Mouse (Mus musculus) heart, postnatal 25 days (tissue): Measurements from ENCODE around the gene Pgm1. TPM values are rescaled to one million over a fixed set of nuclear protein-coding genes. Genes with fewer than 3 reads are reported as not detected.
A peak's percentile ranks its signal among the peaks of the same experiment; 100 is the strongest.

Source experiments
- DNase-seq: peaks from one replicate; pipeline ENCODE4 v3.0.0; 2022; ENCODE audit warnings: low spot score
- intact Hi-C: fragments of 180-260 bp; cut with DNase I; formaldehyde crosslinking; loops from one replicate; pipeline ENCODE4 v1.15.1; 2025
- total RNA-seq, 2 experiments: library from RNA; stranded (reverse); gene quantifications; 2 replicates each; pipeline ENCODE4 v1.2.3; 2021

Gene Pgm1
- total RNA-seq, 2 experiments from 2014 or later = 235 to 244 TPM

DNA sequence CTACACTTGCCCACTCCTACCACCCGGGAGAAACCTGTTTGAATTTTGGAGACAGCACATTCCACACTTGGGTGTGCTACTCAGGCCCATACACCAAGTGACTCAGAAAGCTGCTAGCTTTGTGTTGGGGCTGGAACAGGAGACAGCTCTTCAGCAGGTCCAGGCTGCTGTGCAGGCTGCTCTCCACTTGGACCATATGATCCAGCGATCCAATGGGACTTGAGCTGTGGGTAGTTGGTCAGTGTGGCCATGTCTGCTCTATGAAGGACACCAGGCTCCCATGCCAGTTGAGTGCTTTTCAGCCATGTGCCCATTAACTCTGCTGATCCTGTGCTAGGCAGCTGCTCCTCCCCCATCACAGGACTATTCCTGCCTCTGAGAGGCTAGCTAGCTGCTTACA lies 24.7 kb downstream of the Pgm1 start:
- intact Hi-C loops = no loop called here
- DNase-seq = no peak

GRCm38 (mm10) chr4:99955396-99955795 lies 26.2 kb downstream of the Pgm1 start:
- intact Hi-C loops = no loop called here
- DNase-seq = no peak

GRCm38 (mm10) chr4:99957186-99957585 lies 28.0 kb downstream of the Pgm1 start:
- no peak for DNase-seq
- intact Hi-C loops = no loop called here

DNA sequence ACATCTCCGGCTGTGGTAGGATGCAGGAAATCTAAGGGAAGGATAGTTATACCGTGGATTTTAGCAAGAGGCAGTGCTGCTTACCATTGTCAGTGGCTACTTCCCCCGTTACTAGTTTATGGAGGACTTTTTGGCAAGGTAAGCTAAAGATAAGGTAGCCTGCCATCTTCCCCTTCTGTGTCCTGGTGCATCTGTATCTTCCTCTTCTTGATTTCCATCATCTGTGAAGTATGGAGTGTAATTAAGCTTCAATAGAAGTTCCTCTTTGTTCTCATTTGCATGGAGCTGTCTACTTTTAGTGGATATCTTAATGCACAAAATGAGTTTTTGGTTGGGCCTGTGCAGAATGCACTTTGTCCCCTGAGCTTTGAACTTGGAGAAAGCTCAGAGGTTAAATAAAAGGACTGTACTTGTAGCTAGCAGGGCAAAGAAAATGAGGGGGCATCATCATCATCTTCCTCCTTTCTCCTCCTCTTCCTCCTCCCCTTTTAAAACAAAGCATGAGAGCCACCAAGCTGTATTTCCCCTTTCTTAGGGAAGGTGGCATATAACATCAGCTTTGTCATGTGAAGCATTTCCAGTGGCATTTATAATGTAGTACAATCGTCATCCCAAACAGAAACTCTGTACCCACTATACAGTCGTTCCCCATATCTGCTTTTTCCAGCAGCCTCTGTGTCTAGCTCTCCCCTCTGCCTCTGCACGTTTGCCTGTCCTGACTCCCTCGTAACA lies 29.0 kb downstream of the Pgm1 start:
- intact Hi-C loops = no loop called here
- no peak for DNase-seq

DNA sequence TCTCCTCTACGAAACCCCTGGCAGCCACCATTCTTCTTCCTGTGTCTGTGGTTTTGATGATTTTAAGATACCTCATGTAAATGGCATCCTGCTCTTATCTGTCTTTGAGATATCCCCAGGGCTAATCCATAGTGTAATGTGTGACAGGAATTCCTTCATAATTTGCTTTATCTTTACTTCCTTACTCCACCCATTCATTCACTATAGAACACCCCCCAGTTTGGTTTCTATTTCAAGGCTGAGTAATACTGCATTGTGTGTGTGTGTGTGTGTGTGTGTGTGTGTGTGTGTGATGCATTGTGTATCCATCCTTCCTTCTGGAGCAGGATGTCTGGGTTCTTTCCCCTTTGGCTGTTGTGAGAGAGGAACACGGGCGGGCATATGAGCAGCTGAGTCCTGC lies 30.1 kb downstream of the Pgm1 start:
- no peak for DNase-seq
- intact Hi-C loops = no loop called here

DNA sequence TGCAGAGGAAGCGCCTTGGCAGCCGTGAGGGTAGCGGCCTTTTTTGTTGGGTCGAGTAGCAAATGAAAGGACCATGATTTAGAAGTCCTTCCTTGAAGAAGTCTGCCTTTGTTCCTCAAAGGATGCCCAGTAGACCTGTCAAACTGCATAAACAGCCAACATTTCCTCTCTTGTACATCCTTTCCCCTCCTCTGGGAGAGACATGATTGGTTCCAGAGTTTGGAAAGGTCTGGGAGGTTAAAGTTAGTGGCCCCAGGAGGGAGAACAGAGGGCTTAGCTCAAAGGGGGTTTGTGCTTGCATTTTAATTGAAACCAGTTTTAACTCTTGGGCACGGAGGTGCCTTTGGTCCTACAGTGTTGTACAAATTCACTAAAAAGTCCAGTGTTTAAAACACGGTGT lies 37.3 kb downstream of the Pgm1 start:
- no peak for DNase-seq
- intact Hi-C loops = no loop called here

GRCm38 (mm10) chr4:99969328-99969727 lies 40.1 kb downstream of the Pgm1 start:
- intact Hi-C loops = no loop called here
- peak; percentile 36 for DNase-seq

DNA sequence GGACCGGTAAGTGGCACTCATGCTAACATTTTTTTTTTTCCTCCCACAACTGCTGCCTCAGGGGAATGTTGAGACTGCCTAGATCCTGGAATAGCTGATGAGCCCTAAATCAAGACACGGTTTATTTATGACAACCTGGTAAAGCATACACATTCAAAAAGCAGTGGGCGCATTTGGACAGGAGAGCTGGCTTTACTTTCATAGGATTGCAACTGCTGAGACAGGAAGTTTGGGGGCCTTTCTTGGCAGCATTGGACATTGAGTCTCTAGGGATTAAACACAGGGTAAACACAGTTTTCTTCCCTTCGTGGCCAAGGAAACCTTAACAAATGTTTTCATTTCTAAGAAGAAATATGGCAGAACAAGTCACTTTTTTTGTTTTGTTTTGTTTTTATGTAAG lies 40.9 kb downstream of the Pgm1 start:
- intact Hi-C loops = no loop called here
- no peak for DNase-seq

DNA sequence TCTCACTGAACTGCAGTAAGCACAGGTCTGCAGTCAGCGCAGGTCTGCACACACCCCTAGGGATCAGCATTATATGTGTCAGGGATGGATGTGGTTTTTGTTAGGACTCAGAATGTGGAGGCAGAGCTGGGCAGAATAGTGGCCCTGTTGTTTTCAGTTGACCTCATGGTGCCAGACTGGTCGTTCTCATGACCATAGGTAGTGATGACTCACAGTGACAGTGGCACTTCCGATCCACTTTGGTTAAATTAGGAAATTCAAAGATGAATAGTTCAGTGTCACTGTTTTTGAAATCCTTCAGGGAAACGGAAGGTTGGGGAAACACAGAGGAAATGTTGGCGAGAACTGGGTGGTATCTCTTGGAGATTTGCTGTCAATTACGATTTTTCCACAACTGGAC lies 43.7 kb downstream of the Pgm1 start:
- intact Hi-C loops = no loop called here

GRCm38 (mm10) chr4:99973931-99974330 lies 44.7 kb downstream of the Pgm1 start:
- no peak for DNase-seq
- intact Hi-C loops = no loop called here

More for the DNA sequence above, 43.7 kb downstream of the Pgm1 start:
- no peak for DNase-seq

DNA sequence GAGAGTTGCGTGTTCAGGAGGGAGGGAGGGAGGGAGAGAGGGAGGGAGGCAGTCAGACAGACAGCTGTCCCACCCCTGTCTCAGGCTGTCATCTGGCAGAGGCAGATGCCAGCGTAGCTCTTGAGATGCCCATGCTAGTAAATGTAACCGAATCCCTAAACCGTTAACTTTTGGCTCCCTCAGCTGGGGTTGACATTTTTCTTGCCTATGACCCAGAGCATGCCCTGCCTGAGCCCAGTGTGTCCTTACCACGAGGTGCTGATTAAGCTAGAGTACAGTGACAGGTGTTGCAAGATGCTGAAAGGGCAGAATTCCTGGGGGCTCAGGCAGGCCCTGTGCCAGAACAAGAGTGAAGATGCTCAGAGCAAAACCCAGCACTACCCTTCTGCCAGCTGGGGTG lies 45.2 kb downstream of the Pgm1 start:
- DNase-seq = no peak
- intact Hi-C loops = no loop called here

GRCm38 (mm10) chr4:99979326-99979725 lies 50.1 kb downstream of the Pgm1 start:
- intact Hi-C loops = no loop called here
- DNase-seq = no peak

DNA sequence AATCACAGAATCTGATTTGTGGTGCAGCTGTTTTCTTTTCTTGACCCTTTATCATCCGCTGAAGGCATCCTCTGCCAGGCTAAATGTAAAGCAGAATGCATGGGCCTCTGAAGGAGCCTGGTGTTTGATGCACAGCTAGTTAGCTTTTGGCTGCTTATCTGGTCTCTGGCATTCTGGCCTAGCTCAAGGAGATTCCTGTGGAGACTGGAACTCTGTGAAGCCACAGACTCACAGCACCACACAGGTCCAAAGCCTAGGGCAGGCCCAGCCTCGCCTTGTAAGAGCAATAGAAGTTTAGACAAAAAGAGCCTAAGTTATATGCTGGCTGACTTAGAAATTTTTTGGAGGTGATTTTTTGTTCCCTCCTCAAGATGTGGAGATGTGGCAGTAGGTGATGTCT lies 52.0 kb downstream of the Pgm1 start:
- intact Hi-C loops = no loop called here
- DNase-seq = no peak

DNA sequence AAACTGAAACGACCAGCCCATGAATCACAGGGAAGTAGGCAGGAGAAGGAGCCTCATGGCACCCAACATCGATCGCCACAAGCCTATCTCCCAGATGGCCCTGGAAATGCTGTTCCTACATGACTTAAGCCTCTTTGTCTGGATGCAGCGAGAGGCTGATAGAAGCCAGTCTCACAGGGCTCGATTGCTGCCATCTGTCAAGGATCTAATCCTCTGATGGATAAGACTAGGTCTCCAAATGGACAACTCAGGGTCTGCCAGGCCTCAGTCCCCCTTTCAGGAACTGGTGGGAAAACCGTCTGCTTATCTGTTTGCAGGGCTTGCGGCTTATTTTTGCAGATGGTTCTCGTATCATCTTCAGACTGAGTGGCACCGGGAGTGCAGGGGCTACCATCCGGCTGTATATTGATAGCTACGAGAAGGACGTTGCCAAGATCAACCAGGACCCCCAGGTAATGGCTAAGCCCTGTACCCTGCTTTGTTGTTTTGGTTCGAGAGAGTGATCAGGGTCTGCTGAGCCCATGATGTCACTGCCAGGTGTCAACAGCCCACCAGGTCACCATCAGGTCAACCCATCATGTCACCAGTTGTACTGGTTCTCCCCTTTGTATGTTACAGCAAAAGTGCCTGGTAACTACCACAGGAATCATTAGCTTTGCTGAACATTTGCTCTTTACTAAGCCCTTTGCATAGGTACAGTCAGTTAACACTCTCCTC lies 54.6 kb downstream of the Pgm1 start:
- no peak for DNase-seq
- intact Hi-C loops = no loop called here

DNA sequence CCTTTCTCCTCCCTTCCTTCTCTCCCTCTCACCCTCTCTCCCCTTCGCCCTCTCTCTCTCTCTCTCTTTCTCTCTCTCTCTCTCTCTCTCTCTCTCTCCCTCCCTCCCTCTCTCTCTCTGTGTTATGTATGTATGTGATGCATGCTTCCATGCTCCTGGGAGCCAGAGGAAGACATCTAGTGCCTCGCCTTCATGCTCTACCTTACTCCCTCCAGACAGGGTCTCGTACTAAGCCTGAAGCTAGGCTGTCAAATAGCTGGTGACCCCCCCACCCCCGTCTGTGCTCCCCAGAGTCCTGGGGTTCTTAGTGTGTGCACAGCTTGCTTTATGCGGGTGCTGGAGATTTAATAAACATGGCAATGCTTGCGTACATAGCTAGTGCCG lies 55.1 kb downstream of the Pgm1 start:
- DNase-seq = no peak
- intact Hi-C loops = no loop called here

DNA sequence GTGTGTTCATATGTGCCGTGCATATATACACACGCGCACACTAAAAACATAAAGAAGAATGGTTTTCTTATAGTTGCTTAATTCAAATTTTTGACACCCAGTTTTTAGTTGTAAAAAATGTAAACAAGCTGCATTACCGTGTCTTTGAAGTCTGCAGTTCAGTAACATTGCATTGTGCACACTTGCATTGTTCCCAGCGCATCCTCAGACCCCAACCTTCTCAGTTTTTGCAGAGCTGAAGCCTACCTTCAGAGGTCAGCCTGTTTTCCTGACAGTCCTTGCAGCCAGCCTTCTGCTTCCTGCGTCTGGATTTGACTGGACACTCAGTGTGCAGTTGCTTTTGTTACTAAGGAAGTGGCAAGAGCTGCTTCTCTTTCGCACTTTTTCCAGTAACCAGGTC lies 55.9 kb downstream of the Pgm1 start:
- intact Hi-C loops = no loop called here
- no peak for DNase-seq

- intact Hi-C loops = no loop called here
- no peak for DNase-seq
These were observed 56.4 kb downstream of the Pgm1 start for GRCm38 (mm10) chr4:99985631-99986030.

DNA sequence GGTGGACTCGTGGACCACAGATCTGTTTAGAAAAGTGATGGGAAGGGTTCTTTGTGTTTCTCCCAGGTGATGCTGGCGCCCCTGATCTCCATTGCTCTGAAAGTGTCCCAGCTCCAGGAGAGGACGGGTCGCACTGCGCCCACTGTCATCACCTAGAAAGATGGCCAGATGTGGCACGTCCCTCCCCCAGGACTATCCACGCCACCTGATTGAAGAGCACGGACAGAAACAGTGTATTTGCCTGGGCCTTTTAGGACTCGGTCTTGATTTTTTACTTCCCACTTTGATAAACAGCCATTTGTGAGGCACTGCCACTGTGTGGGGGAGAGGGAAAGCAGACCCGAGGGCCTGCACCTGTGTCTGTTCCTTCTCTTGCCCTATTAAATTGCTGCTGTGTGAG lies 57.4 kb downstream of the Pgm1 start:
- intact Hi-C loops = no loop called here
- no peak for DNase-seq

- no peak for DNase-seq
- intact Hi-C loops = no loop called here
These were observed 59.6 kb downstream of the Pgm1 start for GRCm38 (mm10) chr4:99988771-99989170.

GRCm38 (mm10) chr4:100000971-100001370 lies 71.8 kb downstream of the Pgm1 start:
- intact Hi-C loops = loop anchor here (10.0 kb wide), 1 partner anchor 56 kb away; no protein-coding TSS in a partner anchor
- no peak for DNase-seq

GRCm38 (mm10) chr4:100001806-100002205 lies 72.6 kb downstream of the Pgm1 start:
- DNase-seq = no peak
- intact Hi-C loops = loop anchor here (10.0 kb wide), 1 partner anchor 57 kb away; no protein-coding TSS in a partner anchor

- DNase-seq = no peak
- intact Hi-C loops = loop anchor here (5.0 to 10.0 kb wide), 2 partner anchors 63 to 530 kb away; no protein-coding TSS in a partner anchor
These were observed 78.5 kb downstream of the Pgm1 start for GRCm38 (mm10) chr4:100007721-100008120.
